Mouse (Mus musculus): ENCODE data around the gene Myt1l. TPM values are rescaled to one million over a fixed set of nuclear protein-coding genes. Genes with fewer than 3 reads are reported as not detected.

The Myt1l gene
- polyA plus RNA-seq, 1 experiment: 0.11 TPM

- Histone ChIP-seq H3K4me3 (ENCODE audit: control insufficient read depth, insufficient read depth, low read length) (no peak overlapping the region), H3K36me3 (ENCODE audit: control insufficient read depth, insufficient read depth, low read length) (no peaks in the 10 kb centered on the region), H3K4me1 (replicated peaks; ENCODE audit: control insufficient read depth, insufficient read depth, low read length) (no peaks in the 10 kb centered on the region), H3K27me3 (ENCODE audit: control insufficient read depth, insufficient read depth, low read length) (no peaks in the 10 kb centered on the region), H3K27ac (ENCODE audit: control insufficient read depth, insufficient read depth, low read length) (no peak overlapping the region)
- DNase-seq: no peak
- 52% methylated on average over 4 of the region's 4 CpGs for WGBS
- TF ChIP-seq CTCF (IDR thresholded peaks at IDR 0.05; ENCODE audit: borderline replicate concordance, control insufficient read depth, extremely low read depth, insufficient read depth, low read length, poor library complexity) (no peak), POLR2A (IDR thresholded peaks at IDR 0.05; ENCODE audit: control insufficient read depth, extremely low read depth, insufficient read depth, low read length, poor library complexity) (no peak)
Observed at GRCm38 (mm10) chr12:29701076-29701475, 172.9 kb downstream of the Myt1l start.

- H3K27me3 ChIP-seq (ENCODE audit: control insufficient read depth, insufficient read depth, low read length): no peaks in the 10 kb centered on the region
- no peak overlapping the region for H3K4me3 ChIP-seq (ENCODE audit: control insufficient read depth, insufficient read depth, low read length)
- no peaks in the 10 kb centered on the region for H3K36me3 ChIP-seq (ENCODE audit: control insufficient read depth, insufficient read depth, low read length)
- TF ChIP-seq POLR2A (IDR thresholded peaks at IDR 0.05; ENCODE audit: control insufficient read depth, extremely low read depth, insufficient read depth, low read length, poor library complexity) (no peak), CTCF (IDR thresholded peaks at IDR 0.05; ENCODE audit: borderline replicate concordance, control insufficient read depth, extremely low read depth, insufficient read depth, low read length, poor library complexity) (no peak)
- 27% methylated on average over 6 of the region's 6 CpGs for WGBS
- no peak for DNase-seq
- H3K4me1 ChIP-seq (replicated peaks; ENCODE audit: control insufficient read depth, insufficient read depth, low read length): no peaks in the 10 kb centered on the region
- no peak overlapping the region for H3K27ac ChIP-seq (ENCODE audit: control insufficient read depth, insufficient read depth, low read length)
Observed at GRCm38 (mm10) chr12:29701731-29702316, 173.6 kb downstream of the Myt1l start.

GRCm38 (mm10) chr12:29702626-29703025, 174.4 kb downstream of the Myt1l start:
- no peaks in the 10 kb centered on the region for H3K36me3 ChIP-seq (ENCODE audit: control insufficient read depth, insufficient read depth, low read length)
- WGBS: 89% methylated on average over 4 of the region's 4 CpGs
- no peak for TF ChIP-seq CTCF (IDR thresholded peaks at IDR 0.05; ENCODE audit: borderline replicate concordance, control insufficient read depth, extremely low read depth, insufficient read depth, low read length, poor library complexity)
- no peak for TF ChIP-seq POLR2A (IDR thresholded peaks at IDR 0.05; ENCODE audit: control insufficient read depth, extremely low read depth, insufficient read depth, low read length, poor library complexity)
- no peak for DNase-seq
- no peak overlapping the region for H3K4me3 ChIP-seq (ENCODE audit: control insufficient read depth, insufficient read depth, low read length)
- H3K27ac ChIP-seq (ENCODE audit: control insufficient read depth, insufficient read depth, low read length): no peak overlapping the region
- H3K27me3 ChIP-seq (ENCODE audit: control insufficient read depth, insufficient read depth, low read length): no peaks in the 10 kb centered on the region
- H3K4me1 ChIP-seq (replicated peaks; ENCODE audit: control insufficient read depth, insufficient read depth, low read length): no peaks in the 10 kb centered on the region

GRCm38 (mm10) chr12:29703541-29703940, 175.4 kb downstream of the Myt1l start:
- no peak for DNase-seq
- H3K36me3 ChIP-seq (ENCODE audit: control insufficient read depth, insufficient read depth, low read length): no peaks in the 10 kb centered on the region
- no peaks in the 10 kb centered on the region for H3K4me1 ChIP-seq (replicated peaks; ENCODE audit: control insufficient read depth, insufficient read depth, low read length)
- no peak overlapping the region for H3K4me3 ChIP-seq (ENCODE audit: control insufficient read depth, insufficient read depth, low read length)
- TF ChIP-seq CTCF (IDR thresholded peaks at IDR 0.05; ENCODE audit: borderline replicate concordance, control insufficient read depth, extremely low read depth, insufficient read depth, low read length, poor library complexity): no peak
- WGBS: 59% methylated on average over 8 of the region's 8 CpGs
- no peak overlapping the region for H3K27ac ChIP-seq (ENCODE audit: control insufficient read depth, insufficient read depth, low read length)
- no peaks in the 10 kb centered on the region for H3K27me3 ChIP-seq (ENCODE audit: control insufficient read depth, insufficient read depth, low read length)

DNA sequence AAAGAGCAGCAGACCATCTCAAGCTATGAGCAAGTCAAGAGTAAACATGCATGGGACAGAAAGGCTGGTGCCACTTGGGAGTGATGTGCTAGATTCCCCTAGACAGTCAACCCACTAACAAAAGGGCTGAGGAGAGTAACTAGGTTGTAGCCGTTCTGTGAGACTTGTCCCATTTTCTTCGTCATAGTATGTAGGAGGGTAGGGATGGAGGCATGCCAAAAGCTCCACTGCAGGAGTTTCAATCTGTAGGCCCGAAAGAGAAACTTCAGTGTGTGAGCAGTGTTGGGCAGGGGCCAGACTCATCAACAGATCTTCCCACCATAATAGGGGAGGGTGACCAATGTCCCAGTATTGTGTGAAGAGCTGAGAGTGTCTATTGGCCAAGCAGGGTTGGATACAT, 178.9 kb downstream of the Myt1l start:
- TF ChIP-seq POLR2A (IDR thresholded peaks at IDR 0.05; ENCODE audit: control insufficient read depth, extremely low read depth, insufficient read depth, low read length, poor library complexity) (no peak), CTCF (IDR thresholded peaks at IDR 0.05; ENCODE audit: borderline replicate concordance, control insufficient read depth, extremely low read depth, insufficient read depth, low read length, poor library complexity) (no peak)
- WGBS: 88% methylated on average over 3 of the region's 3 CpGs
- Histone ChIP-seq H3K4me1 (replicated peaks; ENCODE audit: control insufficient read depth, insufficient read depth, low read length) (no peaks in the 10 kb centered on the region), H3K27ac (ENCODE audit: control insufficient read depth, insufficient read depth, low read length) (no peak overlapping the region), H3K36me3 (ENCODE audit: control insufficient read depth, insufficient read depth, low read length) (no peaks in the 10 kb centered on the region), H3K4me3 (ENCODE audit: control insufficient read depth, insufficient read depth, low read length) (no peak overlapping the region), H3K27me3 (ENCODE audit: control insufficient read depth, insufficient read depth, low read length) (no peaks in the 10 kb centered on the region)
- no peak for DNase-seq

- Histone ChIP-seq H3K27me3 (ENCODE audit: control insufficient read depth, insufficient read depth, low read length) (no peaks in the 10 kb centered on the region), H3K4me1 (replicated peaks; ENCODE audit: control insufficient read depth, insufficient read depth, low read length) (no peaks in the 10 kb centered on the region), H3K4me3 (ENCODE audit: control insufficient read depth, insufficient read depth, low read length) (no peak overlapping the region), H3K27ac (ENCODE audit: control insufficient read depth, insufficient read depth, low read length) (no peak overlapping the region), H3K36me3 (ENCODE audit: control insufficient read depth, insufficient read depth, low read length) (no peaks in the 10 kb centered on the region)
- DNase-seq: no peak
- WGBS: 72% methylated on average over 3 of the region's 3 CpGs
- TF ChIP-seq CTCF (IDR thresholded peaks at IDR 0.05; ENCODE audit: borderline replicate concordance, control insufficient read depth, extremely low read depth, insufficient read depth, low read length, poor library complexity): no peak
- TF ChIP-seq POLR2A (IDR thresholded peaks at IDR 0.05; ENCODE audit: control insufficient read depth, extremely low read depth, insufficient read depth, low read length, poor library complexity): no peak
Observed at GRCm38 (mm10) chr12:29708166-29708565, 180.0 kb downstream of the Myt1l start.

Data from thymus, adult 2 months (tissue).